Mouse (Mus musculus) cerebellum, adult 2 months (tissue): ENCODE data around the gene Ndufs2.

Source experiments
- CTCF ChIP-seq: fragments of 200-500 bp; IDR thresholded peaks from 2 replicates; pipeline ENCODE4 v1.5.1; 2011; ENCODE audit warnings: low read depth, mild to moderate bottlenecking, control low read depth, low read length, moderate library complexity, borderline replicate concordance; ENCODE audit not compliant: insufficient read depth
- POLR2A ChIP-seq: fragments of 200-500 bp; IDR thresholded peaks from 2 replicates; pipeline ENCODE4 v1.6.1; 2011; ENCODE audit warnings: low read length, control low read depth, borderline replicate concordance; ENCODE audit not compliant: insufficient read depth

GRCm38 (mm10) chr1:171283188-171284160 lies 32.3 kb upstream of the Ndufs2 start:
- TF ChIP-seq POLR2A (no peak), CTCF (no peak)
